Comparison of ENCODE assay signal across 9 mouse cellular contexts in the genomic region with DNA sequence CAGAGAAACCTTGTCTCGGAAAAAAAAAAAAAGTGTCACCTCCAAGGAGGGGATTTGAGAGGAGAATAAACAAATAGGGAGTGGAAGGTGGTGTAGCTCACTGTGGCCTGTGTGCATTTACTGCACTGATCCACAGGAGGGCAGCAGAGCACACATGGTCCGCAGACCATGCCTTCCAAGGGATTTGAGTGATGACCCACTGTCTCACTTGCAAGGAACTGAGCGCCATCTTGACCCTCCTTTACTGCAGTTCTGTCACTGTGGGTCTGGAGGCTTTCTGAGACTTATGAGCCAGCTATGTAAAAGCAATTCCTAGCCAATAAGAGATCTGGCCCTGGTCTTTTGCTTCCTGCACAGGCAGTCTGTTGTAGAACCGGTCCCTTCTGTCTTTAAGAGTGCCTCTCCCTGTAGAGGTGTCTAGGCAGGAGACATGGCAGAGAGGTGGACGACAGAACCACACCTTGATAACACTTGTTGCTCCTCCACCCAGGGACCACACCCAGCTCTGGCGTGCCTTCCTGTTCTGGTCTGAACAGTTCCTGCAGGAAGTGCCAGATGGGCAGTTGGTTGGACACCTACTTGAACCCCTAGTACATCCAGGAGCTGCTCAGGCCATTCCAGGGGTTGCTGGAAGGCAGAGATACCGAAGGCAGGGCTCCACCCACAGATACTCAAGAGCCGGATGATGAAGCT. TPM values are rescaled to one million over a fixed set of nuclear protein-coding genes. Genes with fewer than 3 reads are reported as not detected.
A peak's percentile ranks its signal among the peaks of the same experiment; 100 is the strongest.
DNase-seq lines count a peak whose midpoint lies in the region; ATAC-seq lines count a peak whose summit lies in the region.
"Had no signal": no experiment of that assay in that cellular context is flagged by ENCODE, and none has a peak within 500 bp of the region (broad histone marks: within the 10 kb centered on the region; RNA-seq: fewer than 3 reads in every experiment).

No protein-coding gene starts in this region.

- H3K9ac ChIP-seq in midbrain, embryonic 14.5 days (replicated peaks; ENCODE audit: low read length) = no peak overlapping the region
- no peak overlapping the region for H3K9ac ChIP-seq in midbrain, embryonic 15.5 days
- H3K9ac ChIP-seq: neural tube, embryonic 13.5 days had no signal

- DNase-seq in midbrain, embryonic 14.5 days = peak; percentile 87
- DNase-seq in adipocyte (ENCODE audit: low spot score) = peak; percentile 78
- peak; percentile 75 to 82 for DNase-seq in cerebellum, postnatal 25 days
- DNase-seq in heart, postnatal 4 days = peak; percentile 78
- peak; percentile 71 for DNase-seq in limb, embryonic 10.5 days (ENCODE audit: low spot score)
- peak; percentile 89 for DNase-seq in retina, embryonic 14.5 days (ENCODE audit: low spot score)

- no peak overlapping the region for H3K4me3 ChIP-seq in midbrain, embryonic 14.5 days (replicated peaks; ENCODE audit: low read depth, low read length)
- H3K4me3 ChIP-seq in midbrain, embryonic 15.5 days = no peak overlapping the region
- no peak overlapping the region for H3K4me3 ChIP-seq in limb, embryonic 10.5 days
- H3K4me3 ChIP-seq: neural tube, embryonic 13.5 days had no signal

- WGBS in midbrain, embryonic 14.5 days = 56% methylated on average over 8 of the region's 8 CpGs
- WGBS in midbrain, embryonic 15.5 days = 57% methylated on average over 8 of the region's 8 CpGs
- 57% methylated on average over 8 of the region's 8 CpGs for whole genome bisulfite sequencing in limb, embryonic 10.5 days

- H3K4me1 ChIP-seq in midbrain, embryonic 14.5 days (ENCODE audit: control insufficient read depth, insufficient read depth, low read length) = no peaks in the 10 kb centered on the region
- peaks cover 8% of the 10 kb centered on the region; the same call in 1 of the 2 replicates for H3K4me1 ChIP-seq in midbrain, embryonic 15.5 days
- peaks cover 19% of the 10 kb centered on the region for H3K4me1 ChIP-seq in limb, embryonic 10.5 days

- no peaks in the 10 kb centered on the region for H3K36me3 ChIP-seq in midbrain, embryonic 14.5 days (ENCODE audit: control insufficient read depth, insufficient read depth, low read length)
- no peaks in the 10 kb centered on the region for H3K36me3 ChIP-seq in midbrain, embryonic 15.5 days (replicated peaks)
- H3K36me3 ChIP-seq in limb, embryonic 10.5 days = no peaks in the 10 kb centered on the region
- H3K36me3 ChIP-seq: neural tube, embryonic 13.5 days had no signal

- H3K4me2 ChIP-seq in midbrain, embryonic 14.5 days (ENCODE audit: low read length) = no peak overlapping the region
- no peak overlapping the region for H3K4me2 ChIP-seq in midbrain, embryonic 15.5 days
- H3K4me2 ChIP-seq: neural tube, embryonic 13.5 days had no signal

- H3K27ac ChIP-seq in midbrain, embryonic 14.5 days (replicated peaks; ENCODE audit: low read depth, low read length) = no peak overlapping the region
- H3K27ac ChIP-seq in midbrain, embryonic 15.5 days = no peak overlapping the region
- H3K27ac ChIP-seq in limb, embryonic 10.5 days = no peak overlapping the region

- H3K27me3 ChIP-seq in midbrain, embryonic 14.5 days (ENCODE audit: control insufficient read depth, insufficient read depth, low read length) = no peaks in the 10 kb centered on the region
- no peaks in the 10 kb centered on the region for H3K27me3 ChIP-seq in midbrain, embryonic 15.5 days (replicated peaks)
- H3K27me3 ChIP-seq in limb, embryonic 10.5 days (ENCODE audit: low read depth, poor library complexity, severe bottlenecking) = peaks cover 47% of the 10 kb centered on the region
- H3K27me3 ChIP-seq: neural tube, embryonic 13.5 days had no signal

- H3K9me3 ChIP-seq in midbrain, embryonic 14.5 days (ENCODE audit: control insufficient read depth, low read length) = no peaks in the 10 kb centered on the region
- no peaks in the 10 kb centered on the region for H3K9me3 ChIP-seq in midbrain, embryonic 15.5 days
- no peaks in the 10 kb centered on the region for H3K9me3 ChIP-seq in limb, embryonic 10.5 days (replicated peaks)
- H3K9me3 ChIP-seq: neural tube, embryonic 13.5 days had no signal

- ATAC-seq in midbrain, embryonic 14.5 days (ENCODE audit: low FRiP score, low TSS enrichment) = no peak
- ATAC-seq in midbrain, embryonic 15.5 days (replicated peaks) = no peak
- ATAC-seq in activated CD4-positive, CD25-positive, alpha-beta regulatory T cell, adult 4 months = no peak

RNA-seq across cellular contexts. Expression of a gene that starts 13.6 kb away (rescaled TPM):
- 18.4 and 25.4 TPM in 2 replicates for polyA plus RNA-seq in midbrain, embryonic 14.5 days (2014; fragmentation: Nextera tagmentation; extraction: Ambion mirVana)
- polyA plus RNA-seq in midbrain, embryonic 15.5 days (2015; fragmentation: Nextera tagmentation; extraction: Ambion mirVana) = 21.4 and 23.4 TPM in 2 replicates
- total RNA-seq in heart, postnatal 4 days (2021) = 10 to 100 TPM; 42.1 to 45.9 TPM
- polyA plus RNA-seq in limb, embryonic 10.5 days (2016; fragmentation: Nextera tagmentation; extraction: Ambion mirVana) = 1.4 and 2.3 TPM in 2 replicates
- under 1 TPM in 1 of 2 experiments, not detected in 1; 0.06 TPM for polyA plus RNA-seq in activated CD4-positive, CD25-positive, alpha-beta regulatory T cell, adult 4 months (2017; shearing (Covaris generic))

RNA-seq across cellular contexts. Expression of a gene that starts 46.7 kb away (rescaled TPM):
- 18.1 and 36.2 TPM in 2 replicates for polyA plus RNA-seq in midbrain, embryonic 14.5 days (2014; fragmentation: Nextera tagmentation; extraction: Ambion mirVana)
- 29.2 and 30.1 TPM in 2 replicates for polyA plus RNA-seq in midbrain, embryonic 15.5 days (2015; fragmentation: Nextera tagmentation; extraction: Ambion mirVana)
- 10 to 100 TPM; 41.6 to 44.4 TPM for total RNA-seq in heart, postnatal 4 days (2021)
- polyA plus RNA-seq in limb, embryonic 10.5 days (2016; fragmentation: Nextera tagmentation; extraction: Ambion mirVana) = 52.3 and 52.7 TPM in 2 replicates
- polyA plus RNA-seq in activated CD4-positive, CD25-positive, alpha-beta regulatory T cell, adult 4 months (2017; shearing (Covaris generic)) = 10 to 100 TPM; 21.7 to 22.4 TPM
